Mouse (Mus musculus) heart, adult 2 months (tissue): ENCODE data around the gene Sh3rf1. TPM values are rescaled to one million over a fixed set of nuclear protein-coding genes. Genes with fewer than 3 reads are reported as not detected.

Source experiments
- DNase-seq, 2 experiments: peaks; one replicate each; pipeline ENCODE4 v3.0.0; 2021
- H3K27ac ChIP-seq: fragments of 200-600 bp; 2 replicates; pipeline ENCODE4 v1.8.1; 2022
- H3K27me3 ChIP-seq: fragments of 200-500 bp; 2 replicates; pipeline ENCODE4 v1.6.1; 2012; ENCODE audit warnings: mild to moderate bottlenecking, low read length, inconsistent platforms, mixed read lengths; ENCODE audit not compliant: control insufficient read depth, insufficient read depth
- H3K36me3 ChIP-seq: fragments of 200-500 bp; 2 replicates; pipeline ENCODE4 v1.6.1; 2012; ENCODE audit warnings: low read length, inconsistent platforms; ENCODE audit not compliant: control insufficient read depth, insufficient read depth
- H3K4me1 ChIP-seq: fragments of 200-500 bp; 2 replicates; pipeline ENCODE4 v1.6.1; 2011; ENCODE audit warnings: low read length; ENCODE audit not compliant: control insufficient read depth, insufficient read depth
- H3K4me3 ChIP-seq: fragments of 200-600 bp; 2 replicates; pipeline ENCODE4 v1.8.1; 2022
- H3K79me2 ChIP-seq: fragments of 200-500 bp; replicated peaks from 2 replicates; pipeline ENCODE4 v1.6.1; 2012; ENCODE audit warnings: mild to moderate bottlenecking, inconsistent platforms, low read length, moderate library complexity, mixed read lengths; ENCODE audit not compliant: control insufficient read depth, insufficient read depth
- H3K9ac ChIP-seq: fragments of 200-500 bp; 2 replicates; pipeline ENCODE4 v1.6.1; 2012; ENCODE audit warnings: low read depth, mild to moderate bottlenecking, control low read depth, inconsistent platforms, low read length, mixed read lengths
- CTCF ChIP-seq: fragments of 200-600 bp; IDR thresholded peaks from 2 replicates; pipeline ENCODE4 v1.8.1; 2022; ENCODE audit warnings: antibody characterized with exemption, mild to moderate bottlenecking, moderate library complexity
- EP300 ChIP-seq: fragments of 200-500 bp; IDR thresholded peaks from 2 replicates; pipeline ENCODE4 v1.6.1; 2011; ENCODE audit warnings: low read depth, low read length, control low read depth; ENCODE audit not compliant: insufficient read depth
- POLR2A ChIP-seq: fragments of 200-500 bp; IDR thresholded peaks from 2 replicates; pipeline ENCODE4 v1.6.1; 2011; ENCODE audit warnings: mild to moderate bottlenecking, low read depth, low read length, control low read depth; ENCODE audit not compliant: insufficient read depth
- WGBS: fragments of 180-500 bp; shearing (Covaris S2); methylation state at CpG from one replicate; pipeline ENCODE4 v1.1.7; 2018; 5-methylcytosine and 5-hydroxymethylcytosine counted together
- intact Hi-C: fragments of 180-260 bp; cut with DNase I; formaldehyde crosslinking; loops from one replicate; pipeline ENCODE4 v1.15.1; 2025
- polyA plus RNA-seq: library from polyadenylated mRNA; depleted of rRNA; stranded (reverse); fragments of >200 nt; gene quantifications from 2 replicates; pipeline ENCODE4 v1.2.3, GENCODE M21; 2012
- total RNA-seq, 2 experiments: library from RNA; stranded (reverse); gene quantifications; 2 replicates each; pipeline ENCODE4 v1.2.3; 2021

Sh3rf1 gene
- total and polyA plus RNA-seq, 3 experiments, result 3.1 to 4.9 (median 4.8) TPM

DNA sequence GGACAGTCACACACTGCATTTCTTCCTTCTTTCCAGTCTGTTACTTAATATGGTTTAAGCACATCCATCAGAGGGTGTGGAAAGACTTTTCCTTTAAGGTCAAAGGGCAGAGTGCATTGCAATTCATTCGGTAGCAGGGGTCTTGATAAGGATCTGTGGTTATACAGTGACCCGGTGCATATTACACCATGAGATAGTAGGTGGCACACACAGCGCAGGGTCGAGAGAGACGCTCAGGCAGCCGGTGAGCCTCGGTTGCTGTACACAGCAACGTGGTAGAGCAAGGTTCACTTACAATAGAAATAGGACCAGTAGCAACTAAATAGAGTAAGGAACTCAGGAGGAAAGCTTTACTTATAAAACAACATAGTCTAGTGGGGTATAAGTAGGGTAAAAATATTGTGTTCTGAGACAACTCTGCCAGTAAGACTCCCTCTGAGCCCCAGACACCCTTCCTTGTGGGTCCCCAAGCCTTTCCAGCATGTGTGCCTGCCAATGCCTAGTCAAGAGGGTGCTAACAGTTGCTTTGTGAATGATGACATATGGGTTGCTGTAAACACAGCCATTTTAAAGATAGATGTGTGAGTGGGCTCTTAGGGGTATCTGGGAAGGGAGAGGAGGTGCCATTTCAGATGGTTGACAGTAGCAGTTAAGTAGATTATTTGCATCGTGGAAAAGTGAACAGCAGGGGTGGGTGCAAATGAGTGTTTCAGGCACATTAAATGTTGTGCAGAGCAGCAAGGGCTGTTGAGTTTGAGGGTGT lies 13.0 kb downstream of the Sh3rf1 start:
- H3K36me3 ChIP-seq, result no peaks in the 10 kb centered on the region
- no peaks in the 10 kb centered on the region; the same call in 1 of the 2 replicates for H3K27me3 ChIP-seq
- no peak for DNase-seq
- intact Hi-C loops, result no loop called here
- no peak overlapping the region for H3K4me3 ChIP-seq
- no peak overlapping the region for H3K9ac ChIP-seq
- 53% methylated on average over 9 of the region's 9 CpGs for WGBS
- H3K27ac ChIP-seq, result no peak overlapping the region
- H3K4me1 ChIP-seq, result no peaks in the 10 kb centered on the region; the same call in 1 of the 2 replicates
- TF ChIP-seq POLR2A (no peak), EP300 (no peak), CTCF (no peak)
- H3K79me2 ChIP-seq, result peaks cover 6% of the 10 kb centered on the region; the same call in 1 of the 2 replicates

GRCm38 (mm10) chr8:61239576-61239975 lies 15.9 kb downstream of the Sh3rf1 start:
- intact Hi-C loops, result no loop called here
- WGBS, result 67% methylated on average over 3 of the region's 3 CpGs

GRCm38 (mm10) chr8:61241229-61241628 lies 17.6 kb downstream of the Sh3rf1 start:
- Histone ChIP-seq H3K27me3 (no peaks in the 10 kb centered on the region; the same call in 1 of the 2 replicates), H3K79me2 (0 out of 2 replicates have a peak, but pooled peaks cover 3% of the 10 kb centered on the region), H3K4me1 (no peaks in the 10 kb centered on the region; the same call in 1 of the 2 replicates), H3K36me3 (peaks cover 2% of the 10 kb centered on the region; the same call in 1 of the 2 replicates), H3K4me3 (no peak overlapping the region), H3K27ac (no peak overlapping the region), H3K9ac (no peak overlapping the region)
- 89% methylated on average over 8 of the region's 8 CpGs for WGBS
- intact Hi-C loops, result no loop called here
- no peak for DNase-seq
- no peak for TF ChIP-seq POLR2A
- TF ChIP-seq EP300, result no peak
- no peak for TF ChIP-seq CTCF

More at GRCm38 (mm10) chr8:61239576-61239975, 15.9 kb downstream of the Sh3rf1 start:
- DNase-seq, result no peak
- Histone ChIP-seq H3K79me2 (0 out of 2 replicates have a peak, but pooled peaks cover 3% of the 10 kb centered on the region), H3K4me1 (no peaks in the 10 kb centered on the region; the same call in 1 of the 2 replicates), H3K27me3 (no peaks in the 10 kb centered on the region; the same call in 1 of the 2 replicates), H3K4me3 (no peak overlapping the region), H3K36me3 (peaks cover 2% of the 10 kb centered on the region; the same call in 1 of the 2 replicates), H3K27ac (no peak overlapping the region), H3K9ac (no peak overlapping the region)
- TF ChIP-seq EP300, result no peak
- no peak for TF ChIP-seq POLR2A
- TF ChIP-seq CTCF, result no peak

- 94% methylated on average over 19 of the region's 19 CpGs for WGBS
- no peak overlapping the region for H3K27ac ChIP-seq
- TF ChIP-seq POLR2A (no peak), CTCF (no peak), EP300 (no peak)
- no peak for DNase-seq
- intact Hi-C loops, result no loop called here
- H3K9ac ChIP-seq, result no peak overlapping the region
- H3K79me2 ChIP-seq, result 0 out of 2 replicates have a peak, but pooled peaks cover 3% of the 10 kb centered on the region
- H3K27me3 ChIP-seq, result no peaks in the 10 kb centered on the region; the same call in 1 of the 2 replicates
- no peak overlapping the region for H3K4me3 ChIP-seq
- H3K4me1 ChIP-seq, result peaks cover 6% of the 10 kb centered on the region
- peaks cover 4% of the 10 kb centered on the region; the same call in 1 of the 2 replicates for H3K36me3 ChIP-seq
Measured at GRCm38 (mm10) chr8:61242896-61243295, 19.2 kb downstream of the Sh3rf1 start.

- no peak overlapping the region for H3K4me3 ChIP-seq
- WGBS, result 40% methylated on average over 5 of the region's 5 CpGs
- intact Hi-C loops, result no loop called here
Measured at GRCm38 (mm10) chr8:61243491-61243890, 19.8 kb downstream of the Sh3rf1 start.

More at GRCm38 (mm10) chr8:61243491-61243890, 19.8 kb downstream of the Sh3rf1 start:
- 0 out of 2 replicates have a peak, but pooled peaks cover 3% of the 10 kb centered on the region for H3K79me2 ChIP-seq
- no peaks in the 10 kb centered on the region for H3K27me3 ChIP-seq
- H3K36me3 ChIP-seq, result peaks cover 7% of the 10 kb centered on the region; the same call in 1 of the 2 replicates
- H3K27ac ChIP-seq, result peak overlapping the region; percentile 26; the same call in 1 of the 2 replicates
- peaks cover 6% of the 10 kb centered on the region for H3K4me1 ChIP-seq
- no peak overlapping the region; the same call in 1 of the 2 replicates for H3K9ac ChIP-seq
- DNase-seq, result no peak
- TF ChIP-seq POLR2A, result no peak
- no peak for TF ChIP-seq EP300
